Mouse (Mus musculus): Measurements from ENCODE around the gene Trpv2.

Trpv2 gene

DNA sequence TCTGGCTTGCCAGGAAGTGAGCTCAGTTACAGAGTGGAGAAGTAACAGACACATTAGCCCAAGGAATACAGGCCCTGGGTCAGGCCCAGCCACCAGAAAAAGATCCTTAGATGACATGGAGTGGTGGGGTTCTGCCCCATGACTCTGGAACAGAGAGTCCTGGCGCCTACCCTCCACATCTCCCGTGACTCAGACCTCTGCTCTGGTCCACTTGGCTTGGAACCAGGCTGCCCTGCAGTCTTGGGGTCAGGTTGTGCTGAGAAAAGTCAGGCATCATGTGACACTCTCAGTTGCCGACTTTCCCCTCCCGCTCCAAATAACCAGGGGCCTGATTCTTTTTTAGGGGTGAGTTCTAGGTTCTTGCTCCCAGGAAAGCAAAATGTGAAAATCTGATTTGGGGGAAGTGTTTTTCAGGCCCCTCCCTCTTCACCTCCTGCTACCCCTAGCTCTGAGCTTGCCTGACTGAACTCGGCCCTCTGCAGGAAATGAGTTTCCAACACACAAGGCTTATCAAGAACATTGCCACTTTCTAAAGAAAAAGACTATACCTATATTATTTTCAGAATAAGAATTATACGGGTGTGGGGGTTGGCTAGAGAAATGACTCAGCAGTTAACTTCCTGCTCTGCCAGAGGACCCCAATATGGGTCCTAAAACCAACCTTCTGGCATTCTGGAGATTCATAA is 15.2 kb upstream of the Trpv2 start:
- DNase-seq = peak; percentile 90

DNA sequence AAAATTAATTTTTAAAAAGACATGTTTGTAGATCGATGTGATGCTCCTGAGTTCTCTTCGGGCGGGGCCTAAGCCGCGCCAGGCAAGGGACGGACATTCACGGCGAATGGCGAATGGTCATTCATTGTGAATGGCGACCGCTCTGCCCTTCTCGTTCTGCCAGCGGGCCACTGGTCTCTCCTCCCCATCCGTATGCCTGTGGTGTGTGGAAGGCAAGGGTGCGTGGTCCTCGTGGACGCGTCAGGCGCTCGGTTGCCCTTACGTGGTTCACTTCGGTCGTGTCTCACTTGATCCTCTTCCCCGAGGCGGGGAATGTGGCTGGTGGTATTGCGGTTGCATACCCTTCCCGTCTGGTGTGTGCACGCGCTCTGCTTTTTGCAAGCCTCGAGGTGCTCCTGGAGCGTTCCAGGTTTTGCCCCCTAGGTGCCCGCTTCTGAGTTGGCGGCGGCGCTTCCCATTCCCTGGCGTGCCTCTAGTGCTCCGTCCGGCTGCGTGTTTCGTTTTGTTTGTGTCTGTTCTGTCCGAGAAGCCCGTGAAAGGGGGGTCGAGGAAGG is 13.7 kb upstream of the Trpv2 start:
- no peak for DNase-seq

DNA sequence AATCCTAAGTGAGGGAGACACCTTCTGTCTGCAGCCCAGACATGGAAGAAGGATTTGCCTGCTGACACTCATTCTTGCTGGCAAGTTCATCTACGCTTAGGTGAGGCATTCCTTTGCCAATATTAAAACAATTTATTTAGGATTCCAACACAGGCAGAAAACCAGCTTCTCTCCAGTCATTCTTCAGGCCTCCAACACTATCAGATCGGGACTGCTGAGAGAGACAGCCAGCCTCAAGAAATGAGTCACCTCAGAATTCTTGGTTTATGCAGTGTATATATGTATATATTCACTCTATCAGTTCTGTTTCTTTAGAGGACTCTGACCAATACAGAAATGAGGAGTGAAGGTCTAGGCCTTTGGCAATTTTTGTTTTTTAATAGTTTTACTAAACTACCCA is 10.7 kb upstream of the Trpv2 start:
- DNase-seq = no peak

DNA sequence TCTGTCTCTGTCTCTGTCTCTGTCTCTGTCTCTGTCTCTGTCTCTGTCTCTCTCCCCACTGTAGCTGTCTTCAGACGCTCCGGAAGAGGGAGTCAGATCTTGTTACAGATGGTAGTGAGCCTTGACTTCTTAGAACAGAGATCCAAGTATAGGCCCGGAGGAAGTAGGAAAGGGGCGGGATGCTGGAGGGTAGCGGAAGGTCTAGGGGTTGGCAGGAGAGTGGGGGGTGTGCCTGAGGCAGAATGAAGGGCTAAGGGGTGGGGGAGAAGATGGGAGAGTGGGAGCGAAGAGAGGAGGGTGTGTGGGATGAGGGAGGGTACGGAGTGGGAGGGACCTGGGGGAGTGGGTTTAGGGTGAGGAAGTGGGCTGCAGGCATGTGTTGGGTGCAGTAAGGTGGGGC is 8.5 kb upstream of the Trpv2 start:
- DNase-seq = no peak

DNA sequence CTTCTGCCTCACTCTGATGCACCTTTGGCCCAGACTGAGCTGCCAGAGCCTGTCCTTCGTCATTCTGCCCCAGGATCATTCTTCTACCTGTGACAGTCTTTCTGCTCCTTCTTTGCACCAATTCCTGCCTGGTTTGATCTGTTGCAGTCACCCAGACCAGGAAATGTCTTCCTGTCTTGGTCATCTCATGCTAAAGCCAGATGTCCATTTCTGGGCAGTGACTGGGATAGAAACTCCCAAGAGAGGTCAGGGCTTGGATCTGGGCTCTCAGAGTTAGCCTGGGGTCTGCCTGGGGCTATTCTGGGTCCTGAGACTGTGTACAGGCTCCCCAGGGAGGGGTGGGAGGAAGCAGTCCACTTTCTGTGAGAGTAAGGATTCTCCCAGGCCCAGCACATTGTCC is 8.1 kb upstream of the Trpv2 start:
- no peak for DNase-seq

DNA sequence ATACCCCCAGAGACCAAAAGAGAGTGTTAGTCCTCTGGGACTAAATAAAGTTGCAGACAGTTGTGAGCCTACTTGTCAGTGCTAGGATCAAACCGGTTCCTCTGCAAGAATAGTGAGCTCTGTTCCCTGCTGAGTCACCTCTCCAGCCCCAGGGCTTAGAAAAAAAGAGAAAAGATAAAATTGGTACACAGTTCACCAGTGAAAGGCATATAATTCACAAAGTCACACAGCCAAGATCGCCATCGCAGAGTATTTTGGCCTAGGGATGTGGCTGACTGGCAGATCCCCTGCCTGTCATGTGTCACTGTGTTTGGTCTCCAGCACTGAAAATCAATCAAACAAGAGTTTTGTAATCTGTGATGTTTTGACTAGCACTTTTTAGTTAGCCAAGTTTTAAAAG is 6.0 kb upstream of the Trpv2 start:
- no peak for DNase-seq

DNA sequence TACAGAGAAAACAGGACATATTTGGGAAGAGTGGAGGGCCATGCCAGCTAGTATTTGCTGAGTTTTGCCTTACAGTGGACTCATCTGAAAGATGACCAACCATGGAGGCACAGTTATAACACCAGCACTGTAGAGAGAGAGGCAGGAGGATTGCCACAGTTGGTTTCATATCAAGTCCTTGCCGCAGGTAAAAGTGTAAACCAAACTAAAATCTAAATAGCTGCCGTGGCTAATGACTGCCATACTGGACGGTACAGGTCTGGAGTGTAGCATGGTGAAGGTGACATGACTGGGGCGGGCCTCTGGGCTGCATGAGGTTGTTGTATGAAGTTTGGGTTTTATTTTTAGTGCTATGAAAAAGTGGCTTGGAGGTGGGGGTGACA is 408 bp downstream of the Trpv2 start:
- no peak for DNase-seq

DNA sequence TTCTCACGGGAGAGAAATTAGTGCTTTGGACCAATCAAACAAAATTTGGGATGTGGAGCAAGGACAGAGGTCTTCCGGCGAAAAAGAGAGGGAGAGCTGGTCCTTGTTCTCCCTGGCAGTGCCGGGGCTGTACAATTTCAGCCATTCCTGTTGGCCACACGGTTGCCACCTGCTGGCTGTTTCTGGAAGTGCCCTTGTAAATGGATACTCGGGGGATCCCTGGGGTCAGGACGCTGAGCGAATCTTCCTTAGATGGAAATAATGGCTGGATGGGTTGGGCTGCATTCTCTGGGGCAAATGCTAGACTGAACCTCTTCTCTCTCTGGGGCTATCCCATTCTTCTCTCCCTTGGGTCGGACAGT is 992 bp downstream of the Trpv2 start:
- DNase-seq = peak; percentile 91

DNA sequence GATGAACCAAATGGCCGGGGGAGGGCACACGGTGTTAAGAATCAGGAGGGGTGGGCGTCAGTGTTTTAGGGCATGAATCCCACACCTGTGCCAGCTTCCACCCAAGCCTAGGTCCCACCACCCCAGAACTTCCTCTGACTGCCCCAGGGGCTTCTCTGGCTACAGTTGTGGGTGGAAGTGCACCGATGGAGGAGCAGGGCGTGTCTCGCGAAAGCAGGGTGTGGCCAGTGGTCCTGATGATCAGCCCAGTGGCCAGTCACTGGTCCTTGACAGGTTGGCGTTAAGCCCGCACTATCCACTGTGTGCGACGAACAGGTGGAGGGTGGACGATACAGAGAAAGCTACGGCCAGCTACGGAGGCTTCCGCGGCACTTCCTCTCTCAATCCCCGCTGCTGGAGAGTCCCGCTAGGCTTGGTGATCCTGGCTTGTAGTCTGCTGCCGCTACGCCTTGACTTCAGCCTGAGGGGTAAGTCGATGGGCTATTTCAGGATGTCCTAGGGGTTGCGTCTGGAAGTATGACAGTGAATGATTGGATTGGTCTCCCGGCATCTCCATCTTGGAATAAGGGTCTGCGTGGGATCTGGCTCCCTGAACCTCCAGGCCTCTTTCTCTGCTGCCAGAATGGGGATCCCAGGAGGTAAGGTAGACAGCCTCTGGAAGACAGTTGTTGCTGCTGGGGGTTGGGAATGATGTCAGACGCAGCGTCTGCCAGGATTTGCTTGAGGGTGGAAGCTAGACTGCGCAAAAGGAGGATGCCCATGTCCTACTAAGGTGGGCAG is 1.6 kb downstream of the Trpv2 start:
- DNase-seq = peak; percentile 35

DNA sequence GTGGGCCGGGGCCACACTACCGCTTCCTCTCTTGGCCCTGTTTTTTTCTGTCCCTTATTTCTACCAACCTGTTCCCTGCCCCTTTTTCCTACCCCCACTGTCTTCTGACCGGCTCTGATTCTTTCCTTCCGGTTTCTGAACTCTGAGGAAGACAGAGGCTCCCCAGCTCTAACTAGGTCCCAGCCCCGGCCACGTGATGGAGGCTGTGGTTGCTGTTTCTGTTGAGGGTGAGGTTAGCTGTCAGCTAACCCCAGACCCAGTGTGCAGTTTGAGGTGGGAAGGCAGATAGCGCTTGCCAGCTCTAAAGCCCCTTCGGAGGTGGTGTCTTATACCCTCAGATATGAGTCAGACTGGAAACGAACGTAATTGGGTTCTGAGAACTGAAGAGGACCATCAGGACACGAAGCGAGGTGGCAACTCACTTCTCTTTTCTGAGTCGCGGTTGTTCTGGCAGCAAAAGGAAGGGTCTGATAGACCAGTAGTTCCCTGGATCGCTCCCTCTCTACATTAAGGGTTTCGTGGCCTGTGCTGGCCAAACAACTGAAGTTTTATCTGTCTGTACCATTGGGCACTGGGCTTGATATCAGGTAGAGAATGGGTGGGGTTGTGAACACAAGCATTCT is 2.4 kb downstream of the Trpv2 start:
- no peak for DNase-seq

DNA sequence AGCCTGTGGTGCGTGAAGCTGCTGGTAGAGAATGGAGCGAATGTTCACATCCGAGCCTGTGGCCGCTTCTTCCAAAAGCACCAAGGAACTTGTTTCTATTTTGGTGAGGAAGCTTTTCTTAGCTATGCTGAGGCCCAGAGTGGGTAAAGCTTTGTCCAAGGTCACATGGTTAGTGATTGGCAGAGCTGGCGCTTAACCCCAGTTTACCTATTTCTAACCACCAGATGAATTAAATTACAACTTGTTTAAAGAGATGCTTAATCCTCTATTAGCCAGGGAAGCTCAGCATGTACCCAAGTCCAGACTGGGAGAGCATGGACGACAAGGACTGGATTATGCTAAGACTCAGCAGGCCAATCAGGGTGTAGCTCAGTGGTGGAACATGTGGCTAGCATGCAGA is 8.7 kb downstream of the Trpv2 start:
- no peak for DNase-seq

DNA sequence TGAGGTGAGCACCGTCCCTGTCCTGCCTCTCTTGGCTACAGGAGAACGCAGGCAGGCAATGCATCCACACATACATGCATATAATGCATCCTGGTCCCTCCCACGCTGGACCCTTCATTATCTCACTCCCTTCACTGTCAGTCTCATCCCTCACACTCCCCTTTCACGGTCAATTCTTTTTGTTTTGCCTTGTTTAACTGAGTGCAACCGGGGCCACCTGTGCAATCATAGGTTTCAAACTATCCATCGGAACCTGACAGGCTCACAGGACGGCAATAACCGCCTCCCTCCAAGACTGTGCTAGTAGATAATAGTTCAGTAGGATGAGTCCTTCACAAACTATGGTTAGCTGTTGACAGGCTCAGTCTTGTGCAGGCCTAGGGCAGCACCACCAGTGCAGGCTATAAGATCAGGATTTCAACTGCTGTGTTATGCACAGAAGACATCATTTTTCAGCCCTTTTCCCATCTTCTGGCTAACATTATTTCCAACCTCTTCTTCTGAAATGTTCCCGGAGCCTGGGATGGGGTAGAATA is 10.5 kb downstream of the Trpv2 start:
- no peak for DNase-seq

DNA sequence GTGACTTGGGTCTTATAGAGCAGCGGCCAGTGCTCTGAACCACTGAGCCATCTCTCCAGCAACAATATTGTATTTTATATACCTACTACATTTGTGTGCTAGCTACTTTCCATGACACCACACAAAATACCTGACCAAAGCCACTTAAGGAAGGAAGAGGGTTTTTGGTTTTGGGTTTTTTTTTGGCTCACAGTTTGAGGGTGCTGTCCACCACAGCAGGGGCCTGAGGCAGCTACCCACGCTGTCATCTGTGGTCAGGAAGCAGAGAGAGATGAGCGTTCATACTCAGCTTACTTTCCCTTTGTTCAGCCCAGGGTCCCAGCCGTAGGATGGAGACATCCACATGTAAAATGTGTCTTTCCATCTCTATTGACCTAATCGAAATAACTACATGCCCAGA is 12.7 kb downstream of the Trpv2 start:
- no peak for DNase-seq

DNA sequence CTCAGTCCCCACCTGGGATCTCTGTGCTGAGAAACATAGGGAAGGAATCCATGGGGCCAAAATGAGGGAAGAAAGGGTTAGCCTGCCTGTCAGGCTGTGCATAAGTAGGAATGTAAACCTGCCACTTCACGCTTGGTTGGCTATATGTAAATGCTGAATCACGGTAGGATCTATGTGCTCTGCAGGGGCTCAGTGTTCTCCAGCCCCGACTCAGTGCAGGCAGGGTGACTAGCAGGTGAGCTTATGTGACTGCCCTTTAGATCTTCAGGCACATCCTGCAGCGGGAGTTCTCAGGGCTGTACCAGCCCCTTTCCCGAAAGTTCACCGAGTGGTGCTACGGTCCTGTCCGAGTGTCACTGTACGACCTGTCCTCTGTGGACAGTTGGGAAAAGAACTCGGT is 15.1 kb downstream of the Trpv2 start:
- DNase-seq = no peak

DNA sequence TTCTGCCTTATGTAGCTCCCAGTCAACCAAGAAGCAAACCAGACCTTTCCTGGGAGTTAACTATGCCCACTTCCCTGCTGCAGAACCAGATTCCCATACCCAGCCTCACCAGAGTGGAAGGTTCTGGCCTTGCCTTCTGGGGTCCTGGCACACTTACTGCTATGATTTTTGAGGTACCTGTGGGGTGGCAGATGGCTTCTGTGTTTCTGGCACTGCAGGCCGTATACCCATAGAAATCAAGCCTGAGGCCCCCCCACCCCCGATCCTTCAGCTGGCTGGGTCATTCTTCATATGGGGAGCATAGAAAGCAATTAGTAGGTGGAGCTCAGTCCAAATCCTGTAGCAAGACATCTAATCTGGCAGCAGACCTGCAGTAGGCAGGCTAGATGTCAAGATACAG is 16.7 kb downstream of the Trpv2 start:
- no peak for DNase-seq

DNA sequence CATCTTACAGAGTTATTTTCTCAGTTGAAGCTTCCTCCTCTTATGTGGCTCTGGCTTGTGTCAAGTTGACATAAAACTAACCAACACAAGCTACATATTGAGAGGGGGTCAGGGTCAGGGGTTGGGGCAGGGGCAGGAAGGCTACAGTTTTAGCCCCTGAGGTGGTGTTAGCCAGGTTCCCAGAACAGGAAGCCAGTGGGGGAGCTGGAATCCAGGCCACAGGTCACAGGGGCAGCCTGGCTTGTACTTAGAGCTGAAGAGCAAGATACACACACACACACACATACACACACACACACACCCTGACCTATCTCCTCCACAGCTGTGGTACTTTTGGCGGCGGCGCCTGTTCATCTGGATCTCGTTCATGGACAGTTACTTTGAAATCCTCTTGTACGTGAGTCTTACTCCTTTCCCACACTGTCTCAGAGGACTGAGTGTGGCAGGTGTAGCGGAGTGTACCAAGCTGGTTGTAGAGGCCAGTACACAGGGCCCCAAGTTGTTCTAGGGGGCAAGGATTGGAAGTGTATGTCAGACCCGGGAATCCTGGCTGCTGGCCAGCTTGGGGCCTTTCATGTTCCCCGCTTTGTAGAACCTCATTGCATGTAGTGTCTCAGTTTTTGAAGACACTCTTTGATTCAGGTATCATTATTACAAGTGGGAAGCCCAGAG is 17.8 kb downstream of the Trpv2 start:
- DNase-seq = no peak

DNA sequence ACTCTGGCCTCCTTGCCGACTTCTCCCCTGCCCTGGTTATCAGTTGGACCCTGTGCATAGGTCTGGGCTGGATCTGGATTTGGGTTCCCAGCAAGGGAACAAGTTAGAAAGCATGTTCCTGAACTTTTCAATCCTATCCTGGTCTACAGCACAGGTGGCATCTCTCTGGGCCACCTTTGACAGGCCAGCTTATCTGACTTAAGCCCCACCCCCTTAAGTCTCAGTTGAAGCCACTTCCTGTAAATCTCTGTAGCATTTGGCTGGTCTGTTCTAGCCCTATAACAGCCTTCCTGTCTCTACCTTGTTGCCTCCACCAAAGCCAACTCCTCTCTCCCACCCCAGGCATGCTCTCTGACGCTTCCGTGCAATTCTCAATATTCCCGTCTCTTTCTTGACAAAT is 24.3 kb downstream of the Trpv2 start:
- DNase-seq = no peak

DNA sequence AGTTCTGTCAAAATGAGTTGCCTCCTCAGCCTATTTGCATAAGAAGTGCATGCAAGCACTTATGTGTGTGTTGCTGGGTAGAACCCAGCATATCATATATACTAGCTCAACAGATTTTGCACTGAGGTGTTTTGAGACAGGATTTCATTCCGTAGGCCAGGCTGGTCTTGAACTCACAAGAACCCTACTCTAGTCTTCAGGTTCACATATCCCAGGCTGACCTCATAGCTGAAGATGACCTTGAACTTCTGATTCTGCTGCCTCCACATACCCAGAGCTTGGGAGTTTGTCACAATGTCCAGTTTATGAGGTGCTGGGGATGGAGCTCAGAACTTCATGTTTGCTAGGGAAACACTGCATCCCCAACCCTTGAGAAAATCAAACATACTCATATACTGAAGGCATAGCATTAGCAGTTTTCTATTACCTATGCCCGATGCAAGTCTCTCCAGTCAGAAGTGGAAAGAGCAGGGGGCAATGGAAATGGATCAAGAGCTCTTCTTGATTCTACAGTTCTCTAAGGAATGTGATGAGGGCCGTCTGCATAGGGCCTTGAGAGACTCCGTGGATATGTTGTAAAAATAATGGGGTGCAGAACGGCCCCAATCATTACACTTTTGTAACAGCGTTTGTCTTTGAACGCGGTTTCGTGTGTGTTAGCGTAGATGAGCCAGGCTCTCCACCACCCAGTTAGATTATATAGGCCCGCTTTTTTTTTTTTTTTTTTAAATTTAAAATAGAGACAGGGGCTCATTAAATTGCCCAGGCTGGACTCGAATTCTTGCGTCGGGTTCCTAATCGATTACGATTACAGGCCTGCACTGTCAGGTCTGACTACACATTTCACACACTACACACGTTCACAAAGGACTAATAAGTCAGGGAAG is 27.7 kb downstream of the Trpv2 start:
- no peak for DNase-seq

DNA sequence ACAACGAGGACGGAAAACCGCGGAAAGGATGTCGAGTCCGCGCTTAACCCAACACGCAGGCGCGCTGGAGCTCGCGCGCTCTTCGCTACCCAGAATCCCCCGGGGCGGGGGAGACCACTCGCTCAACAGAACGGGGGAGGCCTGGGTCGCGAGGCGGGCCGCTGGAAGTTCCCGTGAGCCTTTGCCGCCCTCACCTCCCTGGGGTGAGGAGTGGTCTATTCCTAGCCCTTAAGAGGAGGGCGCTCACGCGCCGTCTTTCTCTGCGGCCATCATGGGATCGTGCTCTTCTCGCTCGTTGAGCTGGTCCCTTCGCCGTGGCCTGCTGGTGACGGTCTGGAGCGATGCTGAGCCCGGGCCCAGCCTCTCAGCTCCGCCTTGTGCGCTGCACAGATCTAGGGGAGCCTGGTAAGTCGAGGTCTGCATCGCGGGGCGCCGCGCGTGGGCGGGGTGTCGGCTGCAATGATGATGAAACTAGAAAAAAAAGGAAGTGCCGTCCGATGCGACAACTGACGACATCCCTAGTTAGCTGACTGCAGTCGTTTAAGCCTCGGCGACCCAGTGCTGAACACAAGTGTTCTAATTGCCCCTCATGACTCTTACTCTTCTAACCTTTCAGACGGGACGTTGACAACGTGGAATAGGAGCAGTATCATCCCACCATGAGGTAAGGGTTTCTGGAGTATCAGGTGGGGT is 28.5 kb downstream of the Trpv2 start:
- peak; percentile 95 for DNase-seq

DNA sequence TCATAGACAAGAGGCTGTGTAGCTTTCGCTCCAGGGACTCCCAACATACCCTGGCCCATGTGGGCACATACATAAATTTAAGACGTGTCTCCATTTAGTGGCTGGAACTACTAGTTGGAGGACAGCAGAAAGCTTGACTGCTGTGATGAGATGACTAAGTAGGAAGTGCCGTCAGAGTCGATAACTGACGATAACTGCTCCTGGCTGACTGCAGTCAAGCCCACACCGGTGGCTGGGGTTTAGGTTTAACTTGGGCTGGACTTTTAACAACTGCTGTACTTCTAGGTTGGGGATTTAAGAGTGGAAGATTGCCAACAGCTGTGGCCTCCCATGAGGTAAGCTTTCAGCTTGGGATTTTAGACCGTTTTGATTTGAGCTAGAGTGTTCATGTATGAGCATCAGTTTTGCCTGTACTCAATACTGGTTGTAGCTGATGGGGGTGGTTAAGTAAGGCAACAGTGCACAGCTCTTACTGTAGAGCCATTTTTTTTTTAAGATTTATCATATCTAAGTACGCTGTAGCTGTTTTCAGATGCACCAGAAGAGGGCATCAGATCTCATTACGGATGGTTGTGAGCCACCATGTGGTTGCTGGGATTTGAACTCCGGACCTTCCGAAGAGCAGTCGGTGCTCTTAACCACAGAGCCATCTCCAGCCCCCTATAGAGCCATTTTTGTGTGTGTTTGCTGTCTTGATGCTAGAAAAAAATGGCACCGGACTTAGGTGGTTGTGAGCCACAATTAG is 29.2 kb downstream of the Trpv2 start:
- DNase-seq = peak; percentile 30

All from kidney, adult 18-20 months (tissue).